Mouse (Mus musculus) heart, embryonic 11.5 days (tissue): ENCODE measurements around the gene Cfap61. TPM values are rescaled to one million over a fixed set of nuclear protein-coding genes. Genes with fewer than 3 reads are reported as not detected.

Source experiments
- ATAC-seq: fragments of 200-750 bp; cut with Nextera tagmentation; replicated peaks from 2 replicates; pipeline ENCODE4 v1.8.0; 2017; ENCODE audit warnings: moderate library complexity; ENCODE audit not compliant: insufficient number of reproducible peaks, low FRiP score, low TSS enrichment
- H3K27ac ChIP-seq: fragments of 300-500 bp; sonication (generic); 2 replicates; pipeline ENCODE4 v1.5.1; 2014; ENCODE audit warnings: mild to moderate bottlenecking, low read depth, low read length
- H3K27me3 ChIP-seq: fragments of 300-500 bp; sonication (generic); 2 replicates; pipeline ENCODE4 v1.6.1; 2014; ENCODE audit warnings: mild to moderate bottlenecking, low read length, mixed read lengths; ENCODE audit not compliant: control insufficient read depth, insufficient read depth
- H3K36me3 ChIP-seq: fragments of 300-500 bp; sonication (generic); 2 replicates; pipeline ENCODE4 v1.6.1; 2014; ENCODE audit warnings: mild to moderate bottlenecking, low read length, moderate library complexity, mixed read lengths; ENCODE audit not compliant: control insufficient read depth, insufficient read depth
- H3K4me1 ChIP-seq: fragments of 300-500 bp; sonication (generic); 2 replicates; pipeline ENCODE4 v1.6.1; 2014; ENCODE audit warnings: low read length; ENCODE audit not compliant: control insufficient read depth, insufficient read depth
- H3K4me2 ChIP-seq: fragments of 300-500 bp; sonication (generic); 2 replicates; pipeline ENCODE4 v1.6.1; 2014; ENCODE audit warnings: mild to moderate bottlenecking, moderate library complexity
- H3K4me3 ChIP-seq: fragments of 300-500 bp; sonication (generic); 2 replicates; pipeline ENCODE4 v1.5.1; 2014; ENCODE audit warnings: low read depth, low read length
- H3K9ac ChIP-seq: fragments of 300-500 bp; sonication (generic); 2 replicates; pipeline ENCODE4 v1.6.1; 2014; ENCODE audit warnings: mild to moderate bottlenecking, low read depth, low read length, moderate library complexity
- H3K9me3 ChIP-seq: fragments of 300-500 bp; sonication (generic); replicated peaks from 2 replicates; pipeline ENCODE4 v1.6.1; 2016; ENCODE audit warnings: low read length; ENCODE audit not compliant: control insufficient read depth
- WGBS: fragments of 180-500 bp; shearing (Covaris S2); extraction: QIAGEN DNeasy Blood & Tissue Kit; methylation state at CpG from one replicate; pipeline ENCODE4 v1.1.7; 2014; ENCODE audit not compliant: insufficient replicate concordance; 5-methylcytosine and 5-hydroxymethylcytosine counted together
- polyA plus RNA-seq: library from polyadenylated mRNA; unstranded; fragments of >200 nt; fragmentation: Nextera tagmentation; extraction: Ambion mirVana; gene quantifications from 2 replicates; pipeline ENCODE4 v1.2.1, GENCODE M21; 2014

Gene Cfap61
- polyA plus RNA-seq, 1 experiment from 2014 or later, result 0.10 TPM

DNA sequence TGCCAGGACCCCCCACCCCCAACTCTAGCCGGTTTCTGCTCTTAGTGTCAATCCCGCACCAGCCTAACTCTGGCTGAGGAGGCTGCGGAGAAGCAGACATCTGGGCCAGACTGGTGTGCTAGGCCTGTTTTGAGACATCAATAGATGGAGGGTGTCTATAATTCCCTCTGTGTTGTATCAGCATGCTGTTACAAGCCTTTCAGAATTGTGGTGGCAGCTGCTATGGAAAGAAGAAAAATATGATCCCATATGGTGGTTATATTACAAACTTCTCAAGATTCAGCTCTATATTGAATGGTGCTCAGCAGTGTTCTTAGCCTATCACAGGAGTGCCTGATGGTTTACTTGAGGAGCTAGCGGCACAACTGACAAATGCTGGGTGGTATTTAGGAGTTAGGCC lies 116.8 kb downstream of the Cfap61 start:
- no peaks in the 10 kb centered on the region for H3K27me3 ChIP-seq

GRCm38 (mm10) chr2:146057123-146057522 lies 122.5 kb downstream of the Cfap61 start:
- WGBS, result 67% methylated on average over 4 of the region's 4 CpGs
- H3K9me3 ChIP-seq, result no peaks in the 10 kb centered on the region

More for the DNA sequence above, 116.8 kb downstream of the Cfap61 start:
- no peak for ATAC-seq
- Histone ChIP-seq H3K4me2 (no peak overlapping the region), H3K9me3 (no peaks in the 10 kb centered on the region), H3K36me3 (no peaks in the 10 kb centered on the region), H3K9ac (no peak overlapping the region), H3K4me1 (0 out of 2 replicates have a peak, but pooled peaks cover 9% of the 10 kb centered on the region), H3K4me3 (no peak overlapping the region), H3K27ac (no peak overlapping the region)
- 89% methylated on average over 4 of the region's 4 CpGs for WGBS

GRCm38 (mm10) chr2:146058791-146059190 lies 124.2 kb downstream of the Cfap61 start:
- 0 out of 2 replicates have a peak, but pooled peaks cover 1% of the 10 kb centered on the region for H3K4me1 ChIP-seq
- H3K36me3 ChIP-seq, result no peaks in the 10 kb centered on the region
- H3K27ac ChIP-seq, result no peak overlapping the region
- H3K4me2 ChIP-seq, result no peak overlapping the region
- no peaks in the 10 kb centered on the region for H3K9me3 ChIP-seq
- ATAC-seq, result no peak
- H3K27me3 ChIP-seq, result no peaks in the 10 kb centered on the region
- 72% methylated on average over 3 of the region's 3 CpGs for whole genome bisulfite sequencing
- no peak overlapping the region for H3K4me3 ChIP-seq
- no peak overlapping the region for H3K9ac ChIP-seq

More at GRCm38 (mm10) chr2:146057123-146057522, 122.5 kb downstream of the Cfap61 start:
- no peak overlapping the region for H3K4me2 ChIP-seq
- no peaks in the 10 kb centered on the region for H3K27me3 ChIP-seq
- no peak overlapping the region for H3K9ac ChIP-seq
- H3K36me3 ChIP-seq, result no peaks in the 10 kb centered on the region
- H3K4me3 ChIP-seq, result no peak overlapping the region
- no peaks in the 10 kb centered on the region for H3K4me1 ChIP-seq
- ATAC-seq, result no peak
- no peak overlapping the region for H3K27ac ChIP-seq

- no peak overlapping the region for H3K27ac ChIP-seq
- ATAC-seq, result no peak
- H3K4me1 ChIP-seq, result 0 out of 2 replicates have a peak, but pooled peaks cover 3% of the 10 kb centered on the region
- no peaks in the 10 kb centered on the region for H3K9me3 ChIP-seq
- no peaks in the 10 kb centered on the region for H3K27me3 ChIP-seq
- no peaks in the 10 kb centered on the region for H3K36me3 ChIP-seq
- WGBS, result 72% methylated on average over 16 of the region's 16 CpGs
- no peak overlapping the region for H3K4me2 ChIP-seq
- H3K9ac ChIP-seq, result no peak overlapping the region
- no peak overlapping the region for H3K4me3 ChIP-seq
Measured at GRCm38 (mm10) chr2:146061421-146062300, 127.1 kb downstream of the Cfap61 start.

- no peaks in the 10 kb centered on the region for H3K36me3 ChIP-seq
- H3K9me3 ChIP-seq, result no peaks in the 10 kb centered on the region
- no peak overlapping the region for H3K4me2 ChIP-seq
- no peaks in the 10 kb centered on the region for H3K27me3 ChIP-seq
- 0 out of 2 replicates have a peak, but pooled peaks cover 3% of the 10 kb centered on the region for H3K4me1 ChIP-seq
- no peak overlapping the region for H3K4me3 ChIP-seq
- no peak overlapping the region for H3K9ac ChIP-seq
- no peak for ATAC-seq
- WGBS, result 51% methylated on average over 13 of the region's 13 CpGs
- H3K27ac ChIP-seq, result no peak overlapping the region
Measured at GRCm38 (mm10) chr2:146062330-146063092, 127.9 kb downstream of the Cfap61 start.

DNA sequence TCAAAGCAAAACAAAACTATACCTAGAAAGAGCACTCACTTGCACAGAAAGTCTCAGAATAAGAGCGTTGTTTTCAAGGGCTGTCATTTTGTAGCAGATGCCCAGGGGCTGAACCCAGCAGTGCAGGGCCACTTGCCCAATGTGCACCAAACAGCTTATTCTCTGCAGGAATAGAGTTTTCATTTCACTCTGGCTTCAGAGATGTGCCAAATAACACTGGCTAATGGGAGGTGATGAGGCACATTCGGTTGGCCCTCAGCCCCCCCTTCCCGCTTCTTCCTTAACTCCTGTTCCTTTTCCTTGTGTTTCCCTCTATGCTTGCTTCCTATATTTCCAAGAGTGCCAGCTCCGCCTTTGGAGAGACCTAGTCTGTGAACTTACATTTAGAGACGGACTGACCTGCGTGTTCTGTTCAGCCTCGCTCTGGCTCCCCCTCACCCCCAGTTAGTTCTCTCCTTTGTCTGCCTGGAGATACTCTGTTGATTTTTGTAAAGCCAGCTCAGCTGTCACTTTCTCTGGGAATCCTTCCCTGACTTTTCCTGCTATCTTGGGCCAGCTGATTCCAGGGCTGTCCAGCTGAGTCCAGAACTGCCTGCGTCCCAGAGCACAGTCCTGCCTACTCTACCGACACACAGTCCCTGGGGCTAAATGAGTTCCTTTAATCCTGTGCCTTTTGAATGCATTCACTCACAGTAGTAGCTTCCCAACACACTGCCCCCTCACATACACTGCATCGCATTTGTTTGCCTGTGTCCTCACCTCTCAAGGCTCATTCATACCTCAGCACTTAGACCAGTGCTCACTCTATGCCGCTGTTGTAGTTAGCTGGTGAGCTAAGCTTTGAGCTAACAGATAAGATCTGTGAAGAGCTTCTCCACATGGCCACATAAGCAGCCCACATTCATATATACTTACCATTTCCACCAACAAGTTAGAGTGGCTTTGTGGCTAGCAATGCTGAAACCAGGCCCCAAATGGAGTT lies 128.8 kb downstream of the Cfap61 start:
- 0 out of 2 replicates have a peak, but pooled peaks cover 3% of the 10 kb centered on the region for H3K4me1 ChIP-seq
- H3K4me2 ChIP-seq, result no peak overlapping the region
- no peak overlapping the region for H3K27ac ChIP-seq
- no peaks in the 10 kb centered on the region for H3K27me3 ChIP-seq
- no peak overlapping the region for H3K4me3 ChIP-seq
- no peak overlapping the region for H3K9ac ChIP-seq
- H3K36me3 ChIP-seq, result no peaks in the 10 kb centered on the region
- 61% methylated on average over 11 of the region's 11 CpGs for WGBS
- H3K9me3 ChIP-seq, result no peaks in the 10 kb centered on the region
- no peak for ATAC-seq

DNA sequence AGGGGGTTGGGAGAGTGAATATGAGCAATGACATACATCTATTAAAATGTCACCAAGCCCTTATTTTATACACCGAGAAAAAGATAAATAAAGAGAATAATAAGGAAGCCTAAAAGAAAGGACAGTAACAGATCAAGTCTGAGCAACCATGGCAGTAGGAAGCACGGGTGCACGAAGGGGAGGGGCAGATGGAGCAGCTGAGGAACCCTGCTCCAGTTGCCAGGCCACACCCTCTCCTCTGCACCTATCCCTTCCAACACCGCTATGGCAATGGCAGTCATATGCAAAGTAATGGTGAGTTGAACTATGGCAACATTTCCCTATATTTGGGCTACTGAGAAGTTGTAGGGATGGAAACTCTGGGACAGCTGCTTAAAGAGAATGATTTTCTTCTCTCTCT lies 132.8 kb downstream of the Cfap61 start:
- H3K4me1 ChIP-seq, result 0 out of 2 replicates have a peak, but pooled peaks cover 3% of the 10 kb centered on the region
- no peaks in the 10 kb centered on the region for H3K9me3 ChIP-seq
- no peak overlapping the region for H3K9ac ChIP-seq
- no peak overlapping the region for H3K4me3 ChIP-seq
- 41% methylated on average over 4 of the region's 4 CpGs for WGBS
- no peaks in the 10 kb centered on the region for H3K27me3 ChIP-seq
- H3K27ac ChIP-seq, result no peak overlapping the region
- H3K36me3 ChIP-seq, result no peaks in the 10 kb centered on the region
- no peak for ATAC-seq
- H3K4me2 ChIP-seq, result no peak overlapping the region

DNA sequence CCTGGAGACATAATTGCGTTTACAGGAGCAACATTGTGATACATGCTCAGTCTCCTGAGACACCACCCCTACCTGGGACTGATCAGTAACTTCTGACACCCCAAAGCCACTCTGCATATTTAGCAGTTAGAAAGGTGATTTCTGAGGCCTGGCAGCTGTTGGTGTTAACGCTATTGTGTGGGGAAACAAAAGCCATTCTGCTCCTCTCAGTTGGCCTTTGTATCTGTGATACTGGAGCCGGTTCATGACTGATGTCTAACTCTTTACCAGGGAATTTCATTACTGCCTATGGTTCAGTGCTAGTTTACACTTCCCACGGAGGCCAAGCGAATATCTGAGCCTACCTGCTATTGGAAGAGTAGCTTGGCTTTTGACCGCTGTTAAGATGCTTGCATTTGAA lies 138.7 kb downstream of the Cfap61 start:
- Histone ChIP-seq H3K36me3 (no peaks in the 10 kb centered on the region), H3K27ac (no peak overlapping the region)
- 46% methylated on average over 6 of the region's 6 CpGs for WGBS

More for the DNA sequence above, 138.7 kb downstream of the Cfap61 start:
- H3K9me3 ChIP-seq, result no peaks in the 10 kb centered on the region
- no peak overlapping the region for H3K4me2 ChIP-seq
- no peak for ATAC-seq
- no peak overlapping the region for H3K9ac ChIP-seq
- no peaks in the 10 kb centered on the region for H3K4me1 ChIP-seq
- H3K27me3 ChIP-seq, result no peaks in the 10 kb centered on the region
- no peak overlapping the region for H3K4me3 ChIP-seq
